Mouse (Mus musculus): ENCODE results near the gene Gm21969.

The Gm21969 gene

DNA sequence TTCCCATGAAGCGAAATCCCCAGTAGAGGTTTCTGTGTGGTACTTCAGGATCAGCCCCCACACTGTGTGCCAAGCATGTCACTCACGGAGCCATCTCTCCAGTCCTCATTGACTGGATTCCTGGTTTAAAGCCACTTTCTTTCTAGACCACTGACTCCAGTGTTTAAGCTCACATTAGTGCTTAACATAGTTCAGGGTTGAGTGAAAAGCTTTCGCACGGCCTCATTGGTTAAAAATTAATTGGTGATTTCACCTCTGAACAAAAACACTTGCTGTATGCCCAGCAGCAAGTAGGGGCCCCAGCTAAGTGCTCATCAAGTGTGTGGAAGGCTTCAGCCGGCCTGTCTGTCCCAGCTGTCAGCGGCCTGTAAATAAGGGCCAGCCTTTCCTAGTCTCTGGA lies 64.6 kb downstream of the Gm21969 start:
- no peak for DNase-seq

GRCm38 (mm10) chr4:139669847-139670246 lies 66.9 kb downstream of the Gm21969 start:
- DNase-seq, result peak; percentile 67

DNA sequence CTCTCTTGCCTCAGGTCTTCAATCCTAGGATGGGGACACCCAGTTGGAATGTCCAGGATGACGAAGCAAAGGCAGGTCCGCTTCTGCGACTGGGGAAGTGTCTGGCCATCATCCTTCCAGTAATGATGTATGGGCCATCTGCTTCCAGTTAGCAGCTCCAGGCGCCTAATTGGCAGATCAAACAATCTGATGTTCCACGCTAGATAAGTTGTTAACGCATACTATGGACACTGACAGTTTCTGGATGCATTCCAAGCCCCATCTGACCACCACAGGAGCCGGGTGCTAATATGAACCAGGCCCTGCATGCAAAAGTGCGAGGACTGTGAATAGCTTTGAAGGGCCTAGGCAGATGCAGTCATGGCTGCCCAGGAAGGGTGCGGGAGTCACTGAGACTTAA lies 72.7 kb downstream of the Gm21969 start:
- no peak for DNase-seq

GRCm38 (mm10) chr4:139683728-139684638 lies 81.0 kb downstream of the Gm21969 start:
- DNase-seq, result no peak

DNA sequence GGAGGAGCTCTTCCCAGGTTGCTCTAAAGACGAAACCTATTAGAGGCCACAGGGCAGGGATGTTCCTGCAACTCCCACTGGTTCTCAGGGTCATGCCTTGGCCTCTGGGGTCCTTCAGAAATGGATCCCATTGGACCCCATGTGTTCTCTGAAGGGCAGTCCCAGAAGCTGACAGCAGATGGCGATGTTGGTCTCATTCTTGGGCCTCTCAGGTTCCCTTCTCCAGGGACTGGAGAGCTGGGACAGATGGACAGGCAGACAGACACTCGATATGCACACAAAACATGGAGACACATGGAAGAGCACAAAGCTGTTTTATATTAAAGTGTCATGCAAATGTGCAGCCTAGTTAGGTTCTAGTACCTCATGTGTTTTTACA lies 81.6 kb downstream of the Gm21969 start:
- peak; percentile 72 for DNase-seq

- DNase-seq, result no peak
Measured at GRCm38 (mm10) chr4:139688058-139688457, 85.1 kb downstream of the Gm21969 start.

GRCm38 (mm10) chr4:139689627-139690269 lies 86.8 kb downstream of the Gm21969 start:
- DNase-seq, result no peak

- no peak for DNase-seq
Measured at GRCm38 (mm10) chr4:139693315-139693714, 90.3 kb downstream of the Gm21969 start.

DNA sequence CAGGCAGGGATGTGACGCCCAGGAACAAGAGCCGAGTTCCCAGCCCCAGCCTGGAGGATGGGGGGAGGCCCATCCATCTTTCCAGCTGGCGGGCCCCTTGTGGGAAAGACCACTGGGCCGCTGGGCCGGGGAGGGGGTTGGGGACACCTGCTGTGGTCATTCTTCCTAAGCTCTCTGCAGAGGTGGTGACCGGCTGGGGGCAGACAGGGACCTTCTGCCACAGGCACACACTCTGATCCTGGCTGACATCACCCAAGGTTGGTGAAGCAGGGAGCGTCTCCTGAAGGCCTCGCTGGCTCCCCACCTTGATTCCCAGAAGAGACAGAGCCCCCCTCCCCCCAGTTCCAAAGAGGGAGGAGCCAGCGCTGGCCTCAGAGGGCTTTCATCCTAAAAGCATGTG lies 94.8 kb downstream of the Gm21969 start:
- DNase-seq, result no peak

- DNase-seq, result peak; percentile 1
Measured at GRCm38 (mm10) chr4:139698602-139699001, 95.6 kb downstream of the Gm21969 start.

- DNase-seq, result no peak
Measured at GRCm38 (mm10) chr4:139702914-139703313, 99.9 kb downstream of the Gm21969 start.

- DNase-seq, result no peak
Measured at GRCm38 (mm10) chr4:139703468-139703867, 100.5 kb downstream of the Gm21969 start.

GRCm38 (mm10) chr4:139705986-139706385 lies 103.0 kb downstream of the Gm21969 start:
- no peak for DNase-seq

DNA sequence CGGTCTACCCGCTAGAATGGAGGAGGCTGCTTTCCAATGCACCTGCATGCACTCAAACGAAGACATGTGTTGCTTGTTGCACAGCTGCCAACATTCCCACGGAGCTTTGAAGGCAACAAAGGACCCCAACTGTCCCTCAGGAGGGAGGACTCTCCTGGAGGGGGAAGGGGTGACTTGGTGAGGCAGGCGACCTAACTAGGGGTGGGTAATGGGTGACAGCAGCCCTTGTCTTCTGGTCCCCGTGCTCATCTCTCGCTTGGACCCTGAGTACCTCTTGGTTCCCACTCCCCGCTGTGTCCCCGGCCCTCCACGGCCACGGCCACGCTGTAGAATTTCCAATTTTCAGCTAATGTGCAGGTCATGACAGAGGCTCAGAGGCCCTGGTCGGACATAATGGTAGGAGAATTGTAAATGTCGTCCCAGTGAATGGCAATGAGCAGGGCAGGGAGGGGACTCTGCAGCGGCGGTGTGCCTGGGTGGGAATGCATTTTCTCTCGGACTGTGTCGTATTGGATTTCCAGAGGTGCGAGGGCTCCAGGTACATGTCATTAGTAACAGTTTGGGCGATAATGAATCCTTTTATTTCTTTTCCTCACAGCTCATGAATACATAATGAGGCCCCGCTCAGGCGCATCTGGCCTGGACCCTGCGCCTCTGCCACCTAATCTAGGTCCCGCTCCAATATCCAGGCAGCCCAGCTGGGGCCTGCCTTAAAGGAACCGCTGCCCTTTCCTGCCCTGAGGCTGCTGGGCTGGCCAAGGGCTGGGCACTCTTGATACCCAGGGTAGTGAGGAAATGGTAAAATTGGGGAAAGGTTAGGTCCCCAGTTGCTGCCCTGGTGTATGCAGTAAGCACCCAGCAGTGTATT lies 107.7 kb downstream of the Gm21969 start:
- DNase-seq, result no peak
